Mouse (Mus musculus): ENCODE data around the gene Fbxo3.

DNA sequence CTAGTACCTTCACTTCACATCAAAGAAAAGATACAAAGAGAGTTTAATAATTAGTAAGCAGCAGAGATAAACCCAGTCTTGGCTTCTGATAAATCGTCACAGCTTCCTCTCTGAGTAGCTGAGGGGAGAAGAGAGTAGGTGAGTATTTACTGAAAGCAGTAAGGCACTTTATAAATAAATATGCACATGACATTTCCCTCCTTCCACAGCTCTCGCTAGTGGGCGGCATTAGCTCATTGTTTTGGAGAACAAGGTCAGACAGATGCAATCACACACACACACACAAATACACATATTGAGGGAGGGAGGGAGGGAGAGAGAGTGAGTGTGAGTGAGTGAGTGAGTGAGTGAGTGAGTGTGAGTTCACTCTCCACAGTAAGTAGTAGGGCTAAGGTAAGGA is 8.8 kb downstream of the Fbxo3 start:
- peak; percentile 18; the same call in 1 of the 2 replicates for TF ChIP-seq CTCF (IDR thresholded peaks at IDR 0.05; ENCODE audit: low read depth)
- no peak for TF ChIP-seq EP300 (optimal IDR thresholded peaks at IDR 0.05)
